Mouse (Mus musculus) cerebellum, postnatal 25 days (tissue): ENCODE measurements around the gene Trim71.

Source experiments
- DNase-seq, 2 experiments: peaks; one replicate each; pipeline ENCODE4 v3.0.0; 2021; ENCODE audit warnings: mixed read lengths in 2 of 2

Gene Trim71

GRCm38 (mm10) chr9:114556276-114556855 lies 7.8 kb downstream of the Trim71 start:
- no peak for DNase-seq

DNA sequence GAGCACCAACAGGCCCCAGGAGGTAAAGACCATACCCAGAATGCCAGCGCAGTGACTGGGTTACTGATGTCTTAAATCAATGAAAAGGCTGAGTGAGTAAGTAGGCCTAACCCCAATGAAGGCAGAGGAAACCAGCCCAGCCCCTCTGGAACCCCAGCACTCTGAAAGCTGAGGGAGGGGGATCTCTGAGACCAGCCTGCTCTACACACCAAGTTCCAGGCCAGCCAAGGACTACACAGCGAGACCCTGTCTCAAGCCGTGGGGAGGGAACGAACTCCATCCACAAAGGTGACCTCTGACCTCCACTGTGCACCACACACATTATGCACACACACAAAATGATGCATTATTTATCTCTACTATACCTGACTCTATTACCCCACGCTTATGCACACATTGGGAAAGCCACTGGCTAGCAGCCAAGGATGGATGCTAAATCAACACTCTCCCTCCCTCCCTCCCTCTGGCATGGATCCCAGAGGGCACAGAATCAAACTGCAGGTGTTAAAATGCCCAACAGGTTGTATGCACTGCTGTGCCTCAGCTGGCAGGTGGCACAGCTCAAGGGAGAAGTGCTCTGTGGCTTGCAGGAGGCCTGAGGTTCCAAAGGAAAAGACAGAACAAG lies 9.7 kb downstream of the Trim71 start:
- no peak for DNase-seq

DNA sequence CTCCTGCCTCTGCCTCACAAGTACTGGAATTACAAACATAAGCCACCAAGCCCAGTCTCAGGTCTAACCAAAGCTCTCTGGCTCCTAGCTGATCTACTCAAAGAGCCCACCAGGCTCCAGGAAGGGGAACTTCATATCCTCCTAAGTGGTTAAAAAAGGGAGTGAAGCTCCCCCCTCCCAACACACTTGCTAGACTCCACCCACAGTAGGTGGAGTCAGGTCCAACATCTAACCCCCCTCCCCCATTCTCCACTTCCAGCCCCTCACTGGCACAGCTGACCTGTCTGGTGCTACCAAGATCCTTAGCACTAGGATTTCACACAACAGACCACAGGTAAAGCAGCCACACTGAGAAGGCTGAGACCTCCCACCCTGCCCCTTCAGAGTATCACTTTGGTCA lies 10.3 kb downstream of the Trim71 start:
- no peak for DNase-seq

DNA sequence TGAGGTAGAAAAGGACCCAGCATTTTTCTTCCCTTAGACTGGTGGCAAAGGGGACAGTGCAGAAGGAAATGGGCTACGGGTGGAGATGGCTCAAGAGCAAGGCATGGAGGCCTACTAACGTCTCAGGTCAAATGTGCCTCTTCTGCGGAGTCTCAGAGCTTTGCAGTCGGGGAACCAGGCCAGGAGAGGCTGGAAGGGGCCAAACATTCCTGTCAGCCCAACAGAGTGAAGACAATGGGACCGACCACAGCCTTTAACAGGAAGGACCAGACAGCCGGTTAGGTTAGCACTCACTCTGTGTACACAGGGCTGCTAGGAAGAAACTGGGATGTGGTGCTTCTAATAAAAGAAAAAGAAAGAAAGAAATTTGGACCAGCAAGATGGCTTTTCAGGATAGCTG lies 14.1 kb downstream of the Trim71 start:
- no peak for DNase-seq

DNA sequence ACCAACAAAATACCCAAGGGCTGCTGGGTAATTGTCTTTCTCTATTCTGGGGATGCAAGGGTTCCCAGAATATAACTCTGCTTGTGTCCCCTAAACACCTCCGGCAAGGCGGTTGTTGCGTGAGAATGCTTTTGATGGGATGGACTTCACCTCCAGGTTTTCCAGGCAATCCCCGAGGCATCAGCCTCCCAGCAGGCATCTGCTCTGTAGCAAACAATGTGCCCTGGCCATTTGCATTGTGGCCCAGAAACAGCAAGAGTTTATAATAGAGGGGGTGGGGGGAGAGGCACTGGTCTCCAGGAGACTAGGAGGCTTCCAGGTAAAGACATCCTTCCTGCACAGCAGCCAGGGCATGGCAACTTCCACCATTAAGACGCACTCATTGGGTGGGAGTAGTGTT lies 15.1 kb downstream of the Trim71 start:
- DNase-seq = no peak

DNA sequence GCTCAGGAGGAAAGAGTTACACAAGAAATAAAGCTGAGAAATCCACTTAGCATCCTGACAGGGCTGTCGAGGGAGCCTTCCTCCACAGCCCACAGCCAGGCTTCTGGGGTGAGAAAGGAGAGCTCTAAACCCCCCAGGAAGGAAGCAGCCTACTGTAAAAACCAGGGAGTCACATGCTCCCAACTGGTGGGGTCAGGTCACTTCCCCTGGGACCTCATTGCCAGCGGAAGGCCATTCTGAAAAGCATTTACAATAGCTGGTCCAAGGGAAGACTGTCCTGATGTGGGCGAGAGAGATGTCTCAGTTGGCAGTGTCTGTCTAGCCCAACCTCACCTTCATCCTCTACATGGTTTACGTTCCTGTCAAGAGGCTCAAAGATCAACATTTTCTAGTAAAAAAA lies 15.7 kb downstream of the Trim71 start:
- no peak for DNase-seq

GRCm38 (mm10) chr9:114547643-114548077 lies 16.5 kb downstream of the Trim71 start:
- DNase-seq = no peak

DNA sequence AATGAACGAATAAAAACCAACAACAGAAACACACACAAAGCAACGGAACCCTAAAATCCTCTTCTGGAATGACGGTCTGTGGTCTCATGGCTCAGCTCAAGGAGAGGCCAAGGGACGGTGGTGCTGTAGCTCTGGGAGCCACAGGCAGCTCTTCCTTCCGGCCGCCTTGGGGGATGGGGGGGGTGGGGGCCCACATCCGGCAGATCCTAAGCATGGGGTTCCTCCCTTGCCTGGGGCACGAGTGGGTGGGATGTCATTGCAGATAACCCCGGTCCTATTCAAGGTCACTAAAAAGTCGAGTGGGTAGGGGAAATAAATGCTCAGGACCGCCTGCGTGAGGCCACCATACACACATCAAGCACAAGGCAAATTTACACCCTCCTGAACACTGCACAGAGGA lies 17.4 kb downstream of the Trim71 start:
- no peak for DNase-seq

GRCm38 (mm10) chr9:114544754-114545393 lies 19.3 kb downstream of the Trim71 start:
- DNase-seq = peak in 1 of 2 experiments; percentile 46

DNA sequence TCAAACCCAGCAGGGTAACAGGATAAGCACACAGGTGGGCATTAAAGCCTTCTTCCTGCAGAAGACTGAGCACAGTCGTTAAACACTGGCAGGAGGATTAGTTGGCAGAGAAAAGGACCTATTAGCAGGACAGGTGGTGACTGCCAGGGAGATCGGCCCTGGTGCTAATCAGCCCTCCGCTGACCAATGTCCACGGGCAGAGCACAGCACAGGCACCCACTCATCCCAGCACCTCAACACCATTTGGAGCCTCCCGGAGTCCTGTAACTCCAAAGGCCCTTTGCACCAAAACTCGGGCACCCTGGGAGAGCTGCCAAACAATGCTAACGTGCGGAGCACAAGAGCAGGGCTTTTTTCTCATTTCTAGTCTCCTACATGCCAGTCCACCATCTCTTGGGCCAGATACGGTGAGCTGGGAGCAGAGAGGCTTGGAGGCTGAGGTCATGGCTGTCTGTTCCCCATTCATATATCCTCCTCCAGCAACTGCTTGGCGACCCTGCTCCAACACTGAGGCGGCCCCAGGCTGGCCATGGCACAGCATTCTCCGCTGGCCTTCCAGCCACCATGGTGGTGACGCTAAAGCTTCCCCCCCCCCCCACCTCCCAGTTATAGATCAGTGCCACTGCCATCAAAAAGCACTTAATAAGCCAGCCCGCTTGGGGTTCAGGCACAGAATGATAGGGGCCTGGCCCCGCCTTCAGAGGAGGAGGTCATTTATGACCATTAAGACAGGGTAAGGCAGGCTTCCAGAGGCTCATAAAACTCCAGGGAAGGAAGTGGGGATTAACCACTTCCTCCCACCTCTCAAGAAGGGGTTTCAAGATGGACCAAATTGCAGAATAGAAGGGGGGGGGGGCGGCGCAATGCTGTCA lies 20.1 kb downstream of the Trim71 start:
- peak; percentile 50 to 59 for DNase-seq

DNA sequence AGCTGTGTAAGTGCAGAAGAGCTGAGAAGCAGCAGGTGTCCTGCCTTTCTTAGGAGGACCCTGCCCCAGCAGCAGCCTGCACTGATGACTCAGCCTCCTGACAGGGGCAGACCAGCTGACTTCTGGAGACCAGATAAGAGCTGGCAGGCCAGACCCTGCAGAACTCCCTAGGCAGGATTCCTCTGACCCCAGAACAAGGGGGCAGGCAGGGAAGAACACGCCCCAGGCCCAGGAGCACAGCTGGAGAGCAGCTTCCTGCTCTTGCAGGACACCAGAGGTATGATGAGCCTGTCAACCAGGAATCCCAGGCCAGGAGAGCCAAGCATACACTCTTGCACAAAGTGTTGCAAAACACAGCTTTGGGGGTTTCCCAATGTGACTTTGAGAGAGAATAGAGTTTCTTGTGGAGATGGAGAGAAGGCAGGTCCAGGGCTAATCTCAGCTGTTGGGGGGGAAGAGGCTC lies 22.9 kb downstream of the Trim71 start:
- no peak for DNase-seq

GRCm38 (mm10) chr9:114538996-114539563 lies 25.1 kb downstream of the Trim71 start:
- DNase-seq = no peak

- DNase-seq = no peak
Measured at GRCm38 (mm10) chr9:114536628-114537027, 27.5 kb downstream of the Trim71 start.

- DNase-seq = no peak
Measured at GRCm38 (mm10) chr9:114534747-114535517, 29.2 kb downstream of the Trim71 start.

GRCm38 (mm10) chr9:114533848-114534247 lies 30.3 kb downstream of the Trim71 start:
- no peak for DNase-seq

DNA sequence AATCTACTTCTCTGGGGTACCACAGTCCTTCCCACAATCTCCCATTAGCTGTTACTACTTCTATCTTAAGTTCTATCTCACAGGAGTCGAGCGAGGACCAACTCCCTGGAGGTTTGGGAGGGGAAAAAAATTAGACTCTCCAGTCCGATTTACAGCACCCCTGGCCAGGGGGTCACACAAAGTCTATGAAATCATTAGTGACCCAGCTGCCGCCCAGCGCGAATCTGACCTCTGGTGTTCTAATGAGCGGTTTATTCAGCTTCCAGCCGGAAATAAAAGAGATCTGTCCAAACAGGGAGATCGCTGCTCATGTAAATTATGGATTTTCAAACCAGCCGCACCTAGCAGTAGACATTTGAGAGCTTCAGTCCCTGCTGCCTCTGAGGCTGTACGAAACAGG lies 32.9 kb downstream of the Trim71 start:
- DNase-seq = no peak

DNA sequence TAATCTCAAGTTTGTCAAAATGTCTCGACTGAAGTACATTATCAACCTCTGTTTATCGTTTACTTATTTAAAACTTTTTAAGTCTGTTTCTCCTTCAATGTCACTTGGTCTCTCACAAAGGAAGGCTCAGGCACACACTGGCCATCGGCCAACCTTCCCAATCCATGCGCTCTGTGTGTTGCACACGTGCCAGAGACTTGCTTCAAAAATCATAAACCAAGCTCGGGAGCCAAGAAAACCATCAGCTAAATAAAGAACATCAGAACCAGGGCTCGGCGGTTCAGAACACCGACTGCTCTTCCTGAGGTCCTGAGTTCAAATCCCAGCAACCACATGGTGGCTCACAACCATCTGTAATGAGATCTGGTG lies 35.5 kb downstream of the Trim71 start:
- DNase-seq = peak in 1 of 2 experiments; percentile 29

DNA sequence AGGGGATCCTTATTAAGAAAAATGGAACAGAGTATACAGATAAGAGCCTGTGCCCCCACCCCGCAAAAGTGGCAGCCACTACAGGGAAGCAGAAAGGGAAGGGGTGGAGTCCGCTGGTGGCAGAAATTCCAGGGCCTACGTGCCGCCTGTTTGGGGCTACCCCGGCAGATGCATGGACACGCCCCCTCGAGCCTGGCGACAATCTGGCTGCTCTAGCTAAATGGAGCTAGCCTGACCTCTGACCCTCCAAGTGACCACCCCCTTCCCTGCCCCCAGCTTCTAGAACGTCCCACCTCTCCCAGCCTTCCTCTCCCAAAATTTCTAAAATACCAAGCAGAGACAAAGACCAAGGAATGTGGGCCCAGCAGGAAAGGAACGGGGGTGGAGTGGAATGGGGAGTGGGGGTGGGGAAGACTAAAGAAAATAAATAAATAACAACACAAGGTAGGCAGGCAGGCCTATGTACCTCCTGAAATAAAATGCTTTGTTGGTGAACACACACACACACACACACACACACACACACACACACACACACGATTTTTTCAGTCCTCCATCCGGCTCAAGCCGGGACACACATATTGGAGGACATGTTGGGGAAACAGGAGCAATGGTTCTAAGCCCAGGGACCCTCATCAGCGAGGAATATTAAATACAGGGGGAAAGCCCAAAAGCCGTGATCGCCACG lies 36.0 kb downstream of the Trim71 start:
- DNase-seq = no peak

- no peak for DNase-seq
Measured at GRCm38 (mm10) chr9:114527085-114527484, 37.1 kb downstream of the Trim71 start.

DNA sequence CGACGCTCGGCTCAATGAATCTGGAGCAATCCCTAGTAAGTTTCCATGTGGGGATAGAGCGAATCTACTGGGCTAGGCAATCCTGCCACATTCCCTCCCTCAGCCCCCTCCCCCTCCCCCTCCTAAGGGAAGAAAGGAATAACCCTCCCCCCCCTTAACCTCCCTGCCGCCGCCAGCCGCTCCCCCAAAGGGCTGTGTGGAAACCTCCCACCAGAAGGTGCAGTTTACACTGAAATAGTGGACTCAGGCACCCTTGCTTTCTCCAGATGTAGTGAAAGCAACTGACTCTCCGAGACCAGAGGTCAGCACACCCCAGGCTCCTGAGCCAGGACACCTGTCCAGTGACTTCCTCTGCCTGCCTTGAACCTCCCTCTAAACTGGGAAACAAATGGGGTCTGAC lies 37.6 kb downstream of the Trim71 start:
- DNase-seq = no peak

GRCm38 (mm10) chr9:114525891-114526290 lies 38.3 kb downstream of the Trim71 start:
- DNase-seq = no peak
